Mouse (Mus musculus) intestine, postnatal 0 days (tissue): ENCODE measurements around the gene Raver1. TPM values are rescaled to one million over a fixed set of nuclear protein-coding genes. Genes with fewer than 3 reads are reported as not detected.

Experiments used
- ATAC-seq: fragments of 200-750 bp; cut with Nextera tagmentation; 2 replicates; pipeline ENCODE4 v1.8.0; 2017; ENCODE audit warnings: mild to moderate bottlenecking, moderate TSS enrichment, moderate library complexity
- H3K27ac ChIP-seq: fragments of 300-500 bp; sonication (generic); 2 replicates; pipeline ENCODE4 v1.5.1; 2014; ENCODE audit warnings: mild to moderate bottlenecking, low read depth, low read length, moderate library complexity
- H3K27me3 ChIP-seq: fragments of 300-500 bp; sonication (generic); replicated peaks from 2 replicates; pipeline ENCODE4 v1.6.1; 2014; ENCODE audit warnings: low read length, mixed read lengths; ENCODE audit not compliant: control insufficient read depth, insufficient read depth
- H3K36me3 ChIP-seq: fragments of 300-500 bp; sonication (generic); 2 replicates; pipeline ENCODE4 v1.6.1; 2014; ENCODE audit warnings: mild to moderate bottlenecking, moderate library complexity; ENCODE audit not compliant: control insufficient read depth, insufficient read depth
- H3K4me1 ChIP-seq: fragments of 300-500 bp; sonication (generic); replicated peaks from 2 replicates; pipeline ENCODE4 v1.6.1; 2014; ENCODE audit warnings: antibody characterized with exemption, low read length, mixed read lengths; ENCODE audit not compliant: control insufficient read depth, insufficient read depth
- H3K4me2 ChIP-seq: fragments of 300-500 bp; sonication (generic); replicated peaks from 2 replicates; pipeline ENCODE4 v1.6.1; 2014; ENCODE audit warnings: low read depth, mild to moderate bottlenecking, moderate library complexity
- H3K4me3 ChIP-seq: fragments of 300-500 bp; sonication (generic); 2 replicates; pipeline ENCODE4 v1.5.1; 2014; ENCODE audit warnings: low read depth, low read length
- H3K9ac ChIP-seq: fragments of 300-500 bp; sonication (generic); 2 replicates; pipeline ENCODE4 v1.6.1; 2014; ENCODE audit warnings: mild to moderate bottlenecking, low read depth, low read length
- H3K9me3 ChIP-seq: fragments of 300-500 bp; sonication (generic); 2 replicates; pipeline ENCODE4 v1.6.1; 2016; ENCODE audit warnings: mixed run types; ENCODE audit not compliant: control insufficient read depth
- CTCF ChIP-seq: sonication (generic); IDR thresholded peaks from 2 replicates; pipeline ENCODE4 v1.5.1; 2016; ENCODE audit warnings: low read depth, mild to moderate bottlenecking, control low read depth, antibody characterized with exemption, moderate library complexity
- WGBS: fragments of 180-500 bp; shearing (Covaris S2); extraction: QIAGEN DNeasy Blood & Tissue Kit; methylation state at CpG from one replicate; pipeline ENCODE4 v1.1.7; 2014; 5-methylcytosine and 5-hydroxymethylcytosine counted together
- polyA plus RNA-seq: library from polyadenylated mRNA; unstranded; fragments of >200 nt; fragmentation: Nextera tagmentation; extraction: Ambion mirVana; gene quantifications from 2 replicates; pipeline ENCODE4 v1.2.1, GENCODE M21; 2015

Raver1 gene
- polyA plus RNA-seq, 1 experiment from 2014 or later: 26.2 TPM

DNA sequence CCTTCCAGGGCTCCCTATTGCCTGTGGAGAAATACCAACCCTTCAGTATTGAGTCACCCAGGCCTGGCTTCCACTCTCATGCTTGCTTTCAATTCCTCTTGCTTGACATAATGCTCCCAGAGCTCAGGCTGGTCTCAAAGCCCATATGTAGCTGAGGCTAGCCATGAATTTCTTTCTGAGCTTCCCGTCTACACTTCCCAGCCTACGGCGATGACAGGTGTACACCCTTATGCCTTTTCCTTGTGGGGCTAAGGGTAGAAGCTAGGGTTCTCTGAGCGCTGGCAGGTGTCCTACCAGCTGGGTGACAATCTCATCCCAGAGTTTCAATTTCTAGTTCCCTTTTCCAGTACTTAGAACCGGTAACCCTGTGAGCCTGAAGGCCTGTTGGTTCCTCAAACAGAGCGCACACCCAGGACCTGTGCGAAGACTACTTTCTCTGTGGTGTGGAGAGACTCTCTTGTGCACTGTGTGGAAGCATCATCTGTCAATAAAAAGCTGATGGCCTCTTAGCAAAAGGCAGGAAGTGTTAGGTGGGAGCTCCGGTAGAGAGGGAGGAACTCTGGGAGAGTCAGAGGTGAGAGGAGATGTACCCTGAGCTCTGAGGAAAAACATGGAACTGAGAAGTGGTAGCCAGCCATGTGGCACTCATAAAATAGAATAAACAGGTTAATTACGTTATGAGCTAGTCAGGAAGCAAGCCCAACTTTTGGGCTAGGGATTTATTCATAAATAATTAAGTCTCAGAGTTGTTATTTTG is 33.9 kb upstream of the Raver1 start:
- Histone ChIP-seq H3K27ac (no peak overlapping the region), H3K4me2 (no peak overlapping the region), H3K27me3 (no peaks in the 10 kb centered on the region), H3K9ac (no peak overlapping the region), H3K4me1 (no peaks in the 10 kb centered on the region), H3K36me3 (peaks cover 68% of the 10 kb centered on the region), H3K4me3 (no peak overlapping the region), H3K9me3 (no peaks in the 10 kb centered on the region)
- no peak for ATAC-seq
- WGBS: 85% methylated on average over 9 of the region's 9 CpGs
- no peak for TF ChIP-seq CTCF

DNA sequence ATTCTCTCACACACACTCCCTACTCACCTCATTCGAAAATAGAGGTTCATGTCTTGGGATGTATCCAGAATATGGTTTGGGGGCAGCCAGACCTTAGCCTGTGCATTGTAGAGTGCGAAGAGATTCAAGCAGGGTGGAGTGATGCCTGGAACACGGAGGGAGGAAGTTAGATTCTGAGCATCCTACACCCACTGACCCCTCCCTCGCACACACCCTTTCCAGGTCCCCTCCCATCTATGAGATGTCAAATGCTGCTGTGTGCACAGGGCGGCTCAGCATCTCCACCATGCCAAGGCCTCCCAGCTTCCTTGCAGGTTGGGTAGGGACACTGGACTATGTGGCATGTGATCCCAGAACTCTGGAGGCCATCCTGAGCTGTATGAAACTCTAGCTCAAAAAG is 33.0 kb upstream of the Raver1 start:
- 82% methylated on average over 5 of the region's 5 CpGs for WGBS
- TF ChIP-seq CTCF: no peak
- Histone ChIP-seq H3K9ac (no peak overlapping the region), H3K27me3 (no peaks in the 10 kb centered on the region), H3K9me3 (no peaks in the 10 kb centered on the region), H3K36me3 (peaks cover 74% of the 10 kb centered on the region), H3K4me3 (no peak overlapping the region), H3K27ac (no peak overlapping the region), H3K4me1 (no peaks in the 10 kb centered on the region), H3K4me2 (no peak overlapping the region)
- no peak for ATAC-seq

DNA sequence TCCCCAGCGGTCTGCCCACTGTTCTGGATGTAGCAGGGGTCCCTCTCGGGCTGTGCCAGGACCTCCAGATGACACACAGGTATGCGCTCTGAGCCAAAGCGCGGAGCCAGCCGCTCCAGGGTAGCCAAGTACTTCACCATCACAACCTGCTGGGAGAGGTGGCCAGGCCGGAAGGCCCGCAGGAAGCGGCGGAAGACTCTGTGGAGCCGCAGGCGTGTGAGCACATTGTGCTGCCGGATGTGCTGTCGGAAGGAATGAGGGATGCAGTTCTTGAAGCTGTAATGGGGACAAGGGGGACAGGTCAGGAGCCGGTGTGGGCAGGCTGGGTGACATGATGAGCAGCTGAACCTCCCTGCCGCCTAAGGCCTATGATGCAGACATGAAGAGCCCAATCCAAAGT is 29.7 kb upstream of the Raver1 start:
- no peak for TF ChIP-seq CTCF
- ATAC-seq: no peak

GRCm38 (mm10) chr9:21117073-21117472 is 25.3 kb upstream of the Raver1 start:
- 76% methylated on average over 6 of the region's 6 CpGs for WGBS

More for the DNA sequence above, 29.7 kb upstream of the Raver1 start:
- H3K9me3 ChIP-seq: no peaks in the 10 kb centered on the region
- peaks cover 61% of the 10 kb centered on the region; the same call in 1 of the 2 replicates for H3K36me3 ChIP-seq
- H3K9ac ChIP-seq: no peak overlapping the region
- H3K4me3 ChIP-seq: no peak overlapping the region
- WGBS: 91% methylated on average over 16 of the region's 16 CpGs
- no peaks in the 10 kb centered on the region for H3K27me3 ChIP-seq
- no peaks in the 10 kb centered on the region for H3K4me1 ChIP-seq
- H3K27ac ChIP-seq: no peak overlapping the region
- no peak overlapping the region for H3K4me2 ChIP-seq

GRCm38 (mm10) chr9:21115105-21115504 is 23.3 kb upstream of the Raver1 start:
- H3K4me1 ChIP-seq: no peaks in the 10 kb centered on the region
- H3K27me3 ChIP-seq: no peaks in the 10 kb centered on the region
- TF ChIP-seq CTCF: no peak
- 87% methylated on average over 8 of the region's 8 CpGs for WGBS
- no peak overlapping the region for H3K27ac ChIP-seq
- no peak overlapping the region for H3K4me2 ChIP-seq
- H3K9ac ChIP-seq: no peak overlapping the region
- no peak overlapping the region for H3K4me3 ChIP-seq
- peaks cover 11% of the 10 kb centered on the region; the same call in 1 of the 2 replicates for H3K36me3 ChIP-seq
- H3K9me3 ChIP-seq: no peaks in the 10 kb centered on the region
- no peak for ATAC-seq

More at GRCm38 (mm10) chr9:21117073-21117472, 25.3 kb upstream of the Raver1 start:
- Histone ChIP-seq H3K4me2 (no peak overlapping the region), H3K4me3 (no peak overlapping the region), H3K36me3 (peaks cover 26% of the 10 kb centered on the region; the same call in 1 of the 2 replicates), H3K9ac (no peak overlapping the region), H3K27ac (no peak overlapping the region), H3K4me1 (no peaks in the 10 kb centered on the region), H3K27me3 (no peaks in the 10 kb centered on the region), H3K9me3 (no peaks in the 10 kb centered on the region)
- no peak for TF ChIP-seq CTCF
- ATAC-seq: no peak

DNA sequence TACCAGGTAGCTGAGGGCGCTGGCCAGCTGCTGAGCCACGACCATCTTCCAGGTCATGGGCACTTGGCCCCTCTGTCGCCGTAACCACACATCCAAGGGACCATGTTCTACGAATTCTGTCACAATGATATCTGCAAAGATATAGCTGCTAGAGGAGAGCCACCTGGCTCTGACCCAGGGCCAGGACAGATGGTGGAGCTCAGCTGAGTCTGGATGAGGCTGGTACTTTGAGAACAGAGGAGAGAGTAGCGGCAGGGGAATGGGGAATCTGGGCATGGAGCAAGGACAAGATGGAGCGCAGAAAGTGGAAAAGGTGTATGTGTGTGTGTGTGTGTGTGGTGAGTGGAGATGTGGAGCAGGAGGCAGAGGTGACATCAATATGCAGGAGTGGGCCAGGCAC is 22.4 kb upstream of the Raver1 start:
- Histone ChIP-seq H3K36me3 (peaks cover 11% of the 10 kb centered on the region; the same call in 1 of the 2 replicates), H3K9me3 (no peaks in the 10 kb centered on the region), H3K4me1 (no peaks in the 10 kb centered on the region), H3K4me2 (no peak overlapping the region), H3K9ac (no peak overlapping the region), H3K27ac (no peak overlapping the region), H3K27me3 (no peaks in the 10 kb centered on the region), H3K4me3 (no peak overlapping the region)
- TF ChIP-seq CTCF: no peak
- WGBS: 86% methylated on average over 7 of the region's 7 CpGs
- ATAC-seq: no peak
